Mouse (Mus musculus): ENCODE measurements around the gene Atg10. TPM values are rescaled to one million over a fixed set of nuclear protein-coding genes. Genes with fewer than 3 reads are reported as not detected.

Atg10 gene
- polyA plus RNA-seq, 1 experiment from 2014 or later, result 4.1 TPM

DNA sequence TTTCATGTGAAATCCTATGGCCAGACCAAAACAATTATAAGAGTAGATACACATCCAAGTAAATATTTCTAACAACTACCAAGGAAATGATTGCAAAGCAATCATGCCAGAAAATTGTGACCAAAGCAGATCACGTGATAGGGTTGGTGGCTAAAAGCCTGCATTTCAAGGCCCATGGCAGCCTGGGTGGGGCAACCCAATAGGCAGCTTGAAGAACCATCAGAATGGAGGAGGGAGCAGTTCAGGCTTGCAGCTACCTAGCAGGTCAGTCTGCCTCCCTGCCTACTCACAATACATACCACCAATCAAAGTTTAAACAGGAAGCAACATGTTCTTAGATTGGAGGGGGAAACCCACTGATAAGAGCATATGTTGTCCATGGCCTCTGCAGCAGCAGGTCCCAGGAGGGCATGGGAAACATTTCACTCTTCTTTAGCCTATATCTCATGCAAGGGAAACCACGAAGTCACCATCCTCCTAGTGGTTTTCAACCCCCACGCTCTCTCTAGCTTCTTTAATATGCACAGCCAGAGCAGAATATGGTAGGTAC lies 7.0 kb downstream of the Atg10 start:
- Histone ChIP-seq H3K4me1 (replicated peaks) (peaks cover 4% of the 10 kb centered on the region; the same call in 1 of the 2 replicates), H3K27me3 (no peaks in the 10 kb centered on the region), H3K9ac (no peak overlapping the region), H3K4me2 (no peak overlapping the region), H3K36me3 (no peaks in the 10 kb centered on the region), H3K9me3 (replicated peaks) (no peaks in the 10 kb centered on the region), H3K4me3 (replicated peaks) (no peak overlapping the region), H3K27ac (no peak overlapping the region)
- DNase-seq, result no peak
- ATAC-seq (ENCODE audit: low read depth), result no peak
- WGBS (ENCODE audit: insufficient replicate concordance), result 25% methylated on average over 3 of the region's 3 CpGs

DNA sequence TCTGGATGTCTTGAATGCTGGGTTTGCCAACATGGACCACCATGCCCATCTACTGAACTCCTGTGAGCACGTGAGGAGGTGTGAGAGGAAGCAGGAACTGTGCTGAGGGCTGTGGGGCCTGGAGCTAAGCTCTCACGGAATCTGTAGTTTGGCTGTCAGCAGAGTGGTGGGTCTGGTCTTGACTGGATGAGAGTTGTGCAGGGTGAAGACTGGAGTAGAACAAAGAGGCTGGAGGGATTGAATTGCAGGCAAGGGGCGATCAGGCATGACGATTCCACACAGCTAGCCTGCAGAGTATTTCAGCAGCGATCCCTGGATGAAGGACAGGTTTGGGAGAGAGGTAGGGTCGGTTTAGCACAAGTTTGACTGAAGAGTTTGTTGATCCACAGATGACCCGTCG lies 10.8 kb downstream of the Atg10 start:
- H3K4me3 ChIP-seq (replicated peaks), result no peak overlapping the region
- no peak overlapping the region for H3K27ac ChIP-seq
- H3K36me3 ChIP-seq, result no peaks in the 10 kb centered on the region
- ATAC-seq (ENCODE audit: low read depth) (no peak), DNase-seq (no peak)
- H3K9ac ChIP-seq, result no peak overlapping the region
- no peaks in the 10 kb centered on the region for H3K27me3 ChIP-seq
- WGBS (ENCODE audit: insufficient replicate concordance), result 73% methylated on average over 8 of the region's 8 CpGs
- H3K9me3 ChIP-seq (replicated peaks), result no peaks in the 10 kb centered on the region
- H3K4me2 ChIP-seq, result no peak overlapping the region
- H3K4me1 ChIP-seq (replicated peaks), result peaks cover 4% of the 10 kb centered on the region; the same call in 1 of the 2 replicates

- Histone ChIP-seq H3K9ac (no peak overlapping the region), H3K36me3 (no peaks in the 10 kb centered on the region), H3K27me3 (no peaks in the 10 kb centered on the region), H3K4me2 (no peak overlapping the region), H3K9me3 (replicated peaks) (no peaks in the 10 kb centered on the region), H3K4me1 (replicated peaks) (no peaks in the 10 kb centered on the region), H3K27ac (no peak overlapping the region), H3K4me3 (replicated peaks) (no peak overlapping the region)
- no peak for DNase-seq
- no peak for ATAC-seq (ENCODE audit: low read depth)
- WGBS (ENCODE audit: insufficient replicate concordance), result 66% methylated on average over 5 of the region's 5 CpGs
Observed at GRCm38 (mm10) chr13:91206237-91206636, 17.5 kb downstream of the Atg10 start.

DNA sequence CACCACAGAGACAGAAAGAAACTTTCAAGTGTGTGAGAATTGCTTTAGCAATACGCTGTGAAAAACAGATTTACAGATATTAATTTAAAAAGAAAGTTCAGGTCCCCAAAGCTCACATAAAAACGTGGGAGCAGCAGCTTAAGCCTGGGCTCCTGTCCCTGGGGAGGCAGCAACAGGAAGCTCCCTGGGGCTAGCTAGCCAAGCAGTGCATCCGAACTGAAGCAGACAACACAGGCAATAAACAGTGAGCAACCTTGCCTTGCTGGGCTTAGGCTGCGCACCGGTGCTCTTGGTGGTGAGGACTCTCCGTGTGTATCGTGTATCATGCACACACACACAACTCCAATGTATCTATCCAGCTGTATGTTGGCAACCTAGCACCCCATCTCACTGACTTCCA lies 21.2 kb downstream of the Atg10 start:
- no peaks in the 10 kb centered on the region for H3K36me3 ChIP-seq
- 72% methylated on average over 7 of the region's 7 CpGs for WGBS (ENCODE audit: insufficient replicate concordance)
- no peak for DNase-seq
- no peak for ATAC-seq (ENCODE audit: low read depth)
- no peaks in the 10 kb centered on the region for H3K27me3 ChIP-seq
- H3K9me3 ChIP-seq (replicated peaks), result no peaks in the 10 kb centered on the region
- no peak overlapping the region for H3K27ac ChIP-seq
- no peak overlapping the region for H3K9ac ChIP-seq
- no peak overlapping the region for H3K4me2 ChIP-seq
- no peak overlapping the region for H3K4me3 ChIP-seq (replicated peaks)
- no peaks in the 10 kb centered on the region for H3K4me1 ChIP-seq (replicated peaks)

DNA sequence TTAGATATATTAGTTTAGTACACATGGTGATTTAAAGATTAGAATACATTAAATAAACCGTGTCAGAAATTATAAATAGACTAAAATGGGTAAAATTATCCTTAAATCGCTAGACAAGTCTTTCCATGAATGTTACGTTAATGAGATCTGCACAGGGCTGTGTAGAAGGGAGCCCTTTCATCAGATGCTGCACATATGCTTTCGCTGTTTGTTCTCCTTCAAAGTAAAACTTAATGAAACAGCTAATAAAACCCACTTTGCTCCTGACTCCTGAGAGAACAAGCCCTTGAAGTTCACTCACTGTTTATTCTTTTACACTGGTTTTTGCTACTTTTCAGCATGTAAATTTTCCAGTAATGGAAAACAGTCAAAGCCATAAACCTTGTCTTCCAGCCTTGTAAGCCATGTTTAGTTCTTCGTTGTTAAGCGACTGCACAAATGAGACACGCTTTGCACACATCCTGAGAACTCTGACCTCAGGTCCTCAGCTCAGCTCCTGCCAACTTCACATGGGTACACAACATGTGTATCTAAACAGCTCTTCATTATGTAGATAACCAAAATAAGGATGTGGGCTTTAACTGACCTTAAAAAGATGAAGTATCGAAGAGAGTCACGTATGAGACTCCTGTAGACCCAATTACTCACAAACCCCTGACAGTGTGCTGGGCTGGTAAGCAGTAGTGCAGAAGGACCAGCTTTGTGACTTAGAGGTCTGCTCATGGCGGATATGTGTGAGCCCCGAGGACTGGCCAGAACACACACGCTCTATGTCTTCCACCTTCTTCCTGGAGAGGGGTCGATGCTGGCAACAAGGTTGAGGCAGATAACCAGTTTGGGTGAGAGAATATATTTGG lies 36.2 kb downstream of the Atg10 start:
- ATAC-seq (ENCODE audit: low read depth) (no peak), DNase-seq (no peak)
- no peaks in the 10 kb centered on the region for H3K36me3 ChIP-seq
- peaks cover 13% of the 10 kb centered on the region for H3K4me1 ChIP-seq (replicated peaks)
- H3K9ac ChIP-seq, result no peak overlapping the region
- no peak overlapping the region for H3K27ac ChIP-seq
- WGBS (ENCODE audit: insufficient replicate concordance), result 77% methylated on average over 13 of the region's 13 CpGs
- H3K4me3 ChIP-seq (replicated peaks), result no peak overlapping the region
- no peaks in the 10 kb centered on the region for H3K27me3 ChIP-seq
- no peaks in the 10 kb centered on the region for H3K9me3 ChIP-seq (replicated peaks)
- no peak overlapping the region for H3K4me2 ChIP-seq

DNA sequence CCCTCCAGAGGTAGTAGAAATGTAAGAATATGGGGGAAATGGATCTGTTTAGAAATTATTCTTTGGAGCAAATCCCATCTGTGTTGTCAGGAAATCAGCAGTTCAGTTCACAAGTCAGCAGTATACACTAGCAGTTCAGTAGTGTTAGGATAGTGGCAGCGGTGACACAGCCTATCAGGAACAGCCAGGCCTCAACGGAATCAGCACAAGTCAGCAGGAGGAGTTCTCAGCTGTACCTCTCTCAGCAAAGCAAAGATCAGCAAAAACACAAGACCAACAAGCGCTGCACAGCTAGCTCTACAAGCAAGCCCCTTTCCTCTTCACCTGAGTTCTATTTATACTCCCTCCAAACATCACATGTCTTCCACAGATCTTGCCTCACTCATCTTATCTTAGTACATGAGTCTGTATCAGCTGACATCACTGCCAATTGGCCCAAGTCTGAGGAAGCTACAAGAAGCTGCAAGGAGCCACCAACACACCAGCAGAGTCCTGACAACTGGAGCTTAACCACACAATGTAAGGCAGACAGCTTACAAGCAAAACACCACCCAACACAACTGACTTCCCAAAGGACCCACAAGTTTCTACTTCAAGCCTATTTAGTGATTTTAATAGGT lies 38.4 kb downstream of the Atg10 start:
- DNase-seq (peak; percentile 27), ATAC-seq (ENCODE audit: low read depth) (peak; percentile 84)
- no peak overlapping the region for H3K9ac ChIP-seq
- no peaks in the 10 kb centered on the region for H3K36me3 ChIP-seq
- no peaks in the 10 kb centered on the region for H3K27me3 ChIP-seq
- H3K9me3 ChIP-seq (replicated peaks), result no peaks in the 10 kb centered on the region
- H3K4me3 ChIP-seq (replicated peaks), result no peak overlapping the region
- WGBS (ENCODE audit: insufficient replicate concordance), result 35% methylated on average over 3 of the region's 3 CpGs
- peaks cover 17% of the 10 kb centered on the region for H3K4me1 ChIP-seq (replicated peaks)
- H3K27ac ChIP-seq, result no peak overlapping the region
- H3K4me2 ChIP-seq, result no peak overlapping the region

DNA sequence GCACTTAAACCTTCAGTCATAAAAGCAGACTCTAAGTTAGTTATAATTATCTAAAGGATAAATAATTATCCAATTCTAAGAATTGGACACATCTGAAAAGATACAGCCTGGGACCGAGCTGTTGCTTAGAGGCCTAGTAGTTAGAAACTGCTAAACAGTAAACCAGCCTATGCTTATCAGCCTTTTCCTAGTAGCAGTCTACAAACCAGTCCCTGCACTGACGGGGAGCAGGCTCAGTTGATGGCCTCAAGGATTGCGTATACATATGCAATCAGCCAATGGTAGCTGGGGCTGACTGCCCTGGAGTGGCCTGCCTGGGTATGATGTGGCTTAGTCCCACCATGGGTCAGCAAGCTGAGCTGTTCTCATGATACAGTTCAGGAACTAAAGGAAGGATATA lies 39.5 kb downstream of the Atg10 start:
- Histone ChIP-seq H3K36me3 (no peaks in the 10 kb centered on the region), H3K27me3 (no peaks in the 10 kb centered on the region), H3K9me3 (replicated peaks) (no peaks in the 10 kb centered on the region), H3K27ac (peak overlapping the region; percentile 24; the same call in 1 of the 2 replicates), H3K4me1 (replicated peaks) (peaks cover 21% of the 10 kb centered on the region), H3K4me2 (no peak overlapping the region), H3K9ac (no peak overlapping the region), H3K4me3 (replicated peaks) (no peak overlapping the region)
- WGBS (ENCODE audit: insufficient replicate concordance), result 27% methylated on average over 3 of the region's 3 CpGs
- DNase-seq (peak; percentile 29), ATAC-seq (ENCODE audit: low read depth) (peak; percentile 84)

DNA sequence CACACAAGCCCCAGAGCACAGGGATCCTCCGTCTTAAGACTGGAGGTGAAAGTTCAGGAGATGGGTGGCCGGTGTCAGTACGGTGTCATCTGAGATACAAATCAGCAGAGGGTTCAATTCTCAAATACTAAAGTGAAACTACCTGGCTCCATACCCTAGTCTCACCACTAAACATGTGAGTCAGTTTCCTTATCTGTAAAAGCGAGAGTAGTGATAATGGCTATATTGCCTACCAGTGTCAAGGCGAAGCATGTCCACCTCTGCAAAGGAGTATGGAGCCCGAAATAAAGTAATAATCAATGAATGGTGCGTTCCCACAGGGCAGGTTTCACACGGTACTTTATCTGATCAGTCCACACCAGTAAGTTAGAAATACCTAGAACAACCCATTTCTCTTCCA lies 43.4 kb downstream of the Atg10 start:
- no peaks in the 10 kb centered on the region for H3K27me3 ChIP-seq
- H3K4me1 ChIP-seq (replicated peaks), result peaks cover 18% of the 10 kb centered on the region
- no peak overlapping the region for H3K4me3 ChIP-seq (replicated peaks)
- ATAC-seq (ENCODE audit: low read depth), result no peak
- no peak overlapping the region for H3K9ac ChIP-seq
- 57% methylated on average over 8 of the region's 8 CpGs for WGBS (ENCODE audit: insufficient replicate concordance)
- no peak overlapping the region for H3K27ac ChIP-seq
- no peak overlapping the region for H3K4me2 ChIP-seq
- no peaks in the 10 kb centered on the region for H3K36me3 ChIP-seq
- no peaks in the 10 kb centered on the region for H3K9me3 ChIP-seq (replicated peaks)
- no peak for DNase-seq

GRCm38 (mm10) chr13:91179174-91179899 lies 44.4 kb downstream of the Atg10 start:
- no peaks in the 10 kb centered on the region for H3K27me3 ChIP-seq
- no peak for DNase-seq
- no peak for ATAC-seq (ENCODE audit: low read depth)
- no peak overlapping the region for H3K27ac ChIP-seq
- WGBS (ENCODE audit: insufficient replicate concordance), result 67% methylated on average over 8 of the region's 8 CpGs
- no peaks in the 10 kb centered on the region for H3K36me3 ChIP-seq
- H3K9me3 ChIP-seq (replicated peaks), result no peaks in the 10 kb centered on the region
- no peak overlapping the region for H3K4me2 ChIP-seq
- peaks cover 9% of the 10 kb centered on the region for H3K4me1 ChIP-seq (replicated peaks)
- H3K9ac ChIP-seq, result no peak overlapping the region
- H3K4me3 ChIP-seq (replicated peaks), result no peak overlapping the region

DNA sequence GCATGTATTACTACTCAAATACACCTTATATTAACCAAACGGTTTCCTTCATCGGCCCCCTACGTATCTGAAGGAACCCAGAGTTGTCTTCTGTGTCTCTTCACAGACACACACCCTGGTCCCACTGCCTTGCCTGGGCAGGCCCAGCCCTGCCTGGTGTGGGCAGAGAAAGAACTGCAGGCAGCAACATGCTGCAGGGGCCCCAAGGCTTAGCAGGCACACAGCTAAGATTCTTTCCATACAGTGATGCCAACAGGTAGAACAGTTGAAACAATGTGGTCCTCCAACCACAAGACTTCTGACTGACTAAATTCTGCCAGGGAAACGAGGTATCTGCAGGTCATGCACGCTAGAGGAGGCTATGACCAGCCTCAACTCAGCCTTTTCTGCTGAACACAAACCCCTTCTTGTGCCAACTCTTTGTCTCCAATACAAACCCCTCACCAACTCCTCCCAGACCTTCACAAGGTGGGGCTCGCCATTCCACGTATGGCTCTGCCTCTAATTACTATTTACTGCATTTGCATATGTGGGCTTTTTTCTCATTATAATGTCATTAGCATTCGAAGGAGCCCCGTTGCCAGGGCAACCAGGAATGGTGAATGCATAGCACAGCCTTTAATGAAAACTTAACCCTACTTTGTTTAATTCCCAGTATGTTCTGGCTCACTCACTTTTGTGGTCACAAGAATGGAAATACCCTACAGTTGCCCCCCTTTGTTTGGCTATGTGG lies 45.2 kb downstream of the Atg10 start:
- H3K4me1 ChIP-seq (replicated peaks), result peaks cover 8% of the 10 kb centered on the region
- no peaks in the 10 kb centered on the region for H3K27me3 ChIP-seq
- H3K36me3 ChIP-seq, result no peaks in the 10 kb centered on the region
- DNase-seq (no peak), ATAC-seq (ENCODE audit: low read depth) (no peak)
- no peak overlapping the region for H3K4me3 ChIP-seq (replicated peaks)
- H3K27ac ChIP-seq, result no peak overlapping the region
- no peak overlapping the region for H3K4me2 ChIP-seq
- H3K9ac ChIP-seq, result no peak overlapping the region
- 68% methylated on average over 9 of the region's 9 CpGs for WGBS (ENCODE audit: insufficient replicate concordance)
- H3K9me3 ChIP-seq (replicated peaks), result no peaks in the 10 kb centered on the region

DNA sequence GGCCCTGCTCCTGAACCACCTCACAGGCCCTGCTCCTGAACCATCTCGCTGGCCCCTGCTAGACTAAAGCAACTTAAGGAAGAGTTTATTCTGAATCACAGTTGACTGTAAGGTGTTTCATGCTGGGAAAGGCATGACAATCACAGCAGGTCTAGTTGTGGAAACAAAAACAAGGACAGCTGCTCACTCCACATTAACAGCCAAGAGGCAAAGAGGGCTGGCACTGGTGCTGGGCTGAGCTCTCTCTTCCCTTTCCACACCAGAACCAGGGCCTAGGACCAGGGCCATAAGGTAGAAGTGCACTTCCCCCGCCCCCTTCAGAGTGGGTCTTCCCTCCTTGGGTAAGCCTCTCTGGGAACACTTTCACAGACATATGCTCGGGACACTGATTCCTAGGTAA lies 48.4 kb downstream of the Atg10 start:
- H3K9ac ChIP-seq, result no peak overlapping the region
- no peak overlapping the region for H3K4me3 ChIP-seq (replicated peaks)
- H3K27me3 ChIP-seq, result no peaks in the 10 kb centered on the region
- DNase-seq (no peak), ATAC-seq (ENCODE audit: low read depth) (no peak)
- no peak overlapping the region for H3K27ac ChIP-seq
- no peaks in the 10 kb centered on the region for H3K9me3 ChIP-seq (replicated peaks)
- no peaks in the 10 kb centered on the region for H3K36me3 ChIP-seq
- no peak overlapping the region for H3K4me2 ChIP-seq
- WGBS (ENCODE audit: insufficient replicate concordance), result 66% methylated on average over 3 of the region's 3 CpGs
- H3K4me1 ChIP-seq (replicated peaks), result peaks cover 4% of the 10 kb centered on the region

Measured in liver, embryonic 13.5 days (tissue).